Mouse (Mus musculus): Measurements from ENCODE around the gene B3gnt9.

DNA sequence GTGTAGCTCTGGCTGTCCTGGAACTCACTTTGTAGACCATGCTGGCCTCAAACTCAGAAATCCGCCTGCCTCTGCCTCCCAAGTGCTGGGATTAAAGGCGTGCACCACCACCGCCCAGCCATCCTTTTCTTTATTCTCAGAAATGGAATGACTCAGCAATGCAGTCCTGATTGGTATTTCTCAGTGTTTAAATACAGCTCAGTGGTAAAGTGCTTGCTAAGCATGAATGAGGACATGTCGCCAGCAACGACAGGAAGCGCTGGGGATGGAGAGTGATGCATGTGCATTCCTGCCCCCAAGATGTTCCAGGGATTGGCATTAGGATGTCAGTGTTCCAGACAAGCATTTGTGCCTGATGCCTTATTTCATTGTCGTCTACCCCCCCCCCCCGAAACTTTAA, 48.4 kb upstream of the B3gnt9 start:
- TF ChIP-seq CTCF (IDR thresholded peaks at IDR 0.05; ENCODE audit: low read depth, low read length) = no peak
- no peak for TF ChIP-seq POLR2A (IDR thresholded peaks at IDR 0.05; ENCODE audit: borderline replicate concordance, low read depth, low read length)

All from bone marrow macrophage, adult 2 months (primary cell).